Mouse (Mus musculus): ENCODE data around the gene Nudt15.

Nudt15 gene

DNA sequence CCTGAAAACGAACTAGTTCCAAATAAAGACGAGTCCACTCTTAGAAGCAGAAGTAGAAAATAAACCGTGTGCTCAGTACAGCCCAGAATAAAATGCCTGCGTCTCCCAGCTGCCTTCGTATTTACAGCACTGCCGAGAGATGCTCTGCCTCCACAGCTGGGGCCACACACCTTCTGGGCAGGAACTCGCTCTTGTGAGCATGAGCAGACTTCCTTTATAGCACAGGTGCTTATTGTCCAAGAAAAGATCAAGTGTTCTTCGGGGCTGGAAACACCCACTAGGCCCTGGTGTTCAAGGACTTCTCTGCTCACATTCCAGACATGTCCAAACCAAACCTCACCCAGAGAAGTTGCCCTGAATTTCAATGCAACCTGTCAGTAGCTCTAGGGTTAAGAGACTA is 77.4 kb downstream of the Nudt15 start:
- no peak for DNase-seq (ENCODE audit: low read depth)

GRCm38 (mm10) chr14:73469506-73469905 is 78.5 kb downstream of the Nudt15 start:
- DNase-seq (ENCODE audit: low read depth): no peak
